Comparison of ENCODE assay signal across 25 mouse cellular contexts in the genomic region with DNA sequence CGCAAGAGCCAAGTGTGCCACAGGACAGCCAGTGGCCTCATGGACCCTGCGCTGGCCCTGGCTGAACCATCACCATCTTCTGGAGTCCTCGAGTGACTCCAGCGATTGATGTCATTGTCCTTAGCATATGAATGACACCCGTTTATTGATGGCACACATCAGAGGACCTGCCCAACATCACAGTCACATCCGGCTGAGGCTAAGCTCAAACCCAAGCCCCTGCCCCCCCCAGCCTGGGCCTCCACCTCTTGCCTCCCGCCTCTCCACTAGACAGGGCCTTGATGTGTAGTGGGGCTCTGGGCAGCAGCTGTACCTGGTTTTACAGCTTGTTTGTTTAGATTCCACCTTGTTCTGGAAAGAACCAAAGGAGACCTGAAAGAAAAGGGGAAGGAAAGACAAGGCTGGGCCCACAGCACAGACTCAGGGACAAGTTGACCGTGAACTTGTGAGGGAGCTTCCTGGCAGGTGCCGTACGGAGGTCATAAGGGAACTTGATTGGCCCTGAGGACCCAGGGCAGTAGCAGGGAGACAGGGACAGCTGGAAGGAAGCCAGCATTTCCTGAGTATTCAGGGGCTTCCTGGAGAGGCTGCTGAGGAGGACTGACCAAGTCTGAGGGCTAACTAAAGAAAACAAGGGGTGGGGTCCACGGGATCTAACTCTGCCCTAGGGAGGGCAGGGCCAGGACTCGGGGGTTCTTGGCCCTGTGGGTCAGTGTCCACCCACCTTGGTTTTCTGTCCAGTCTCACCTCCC. TPM values are rescaled to one million over a fixed set of nuclear protein-coding genes. Genes with fewer than 3 reads are reported as not detected.
DNase-seq lines count a peak whose midpoint lies in the region.
"Had no signal": no experiment of that assay in that cellular context is flagged by ENCODE, and none has a peak within 500 bp of the region (broad histone marks: within the 10 kb centered on the region; RNA-seq: fewer than 3 reads in every experiment).

No protein-coding gene starts in this region.

- DNase-seq in adrenal gland, postnatal 10 days, result peak; percentile 33
- no peak for DNase-seq in adrenal gland, postnatal 14 days
- peak; percentile 43 for DNase-seq in kidney, adult 9 months
- DNase-seq in kidney, adult 8-10 months, result no peak
- DNase-seq in CD4-positive helper T cell, adult 2 months (ENCODE audit: low read depth, low spot score), result peak; percentile 48
- DNase-seq in limb, embryonic 10.5 days (ENCODE audit: low spot score), result no peak
- no peak for DNase-seq in spleen, postnatal 36 days (ENCODE audit: low spot score in 2 of 2)
- DNase-seq in spleen, adult 18-20 months, result no peak
- DNase-seq: cerebellum, postnatal 25 days; gastrocnemius, postnatal 36 days had no signal

- H3K27ac ChIP-seq in limb, embryonic 10.5 days, result 0 out of 2 replicates have a peak overlapping the region, but pooled peaks have one; percentile 37
- H3K27ac ChIP-seq: embryonic facial prominence, embryonic 13.5 days; forebrain, embryonic 13.5 days; neural tube, embryonic 12.5 days; stomach, postnatal 0 days had no signal

- H3K4me3 ChIP-seq in limb, embryonic 10.5 days, result no peak overlapping the region
- H3K4me3 ChIP-seq: embryonic facial prominence, embryonic 13.5 days; forebrain, embryonic 13.5 days; neural tube, embryonic 12.5 days had no signal

- H3K36me3 ChIP-seq in limb, embryonic 10.5 days, result no peaks in the 10 kb centered on the region
- H3K36me3 ChIP-seq: embryonic facial prominence, embryonic 13.5 days; G1E; neural tube, embryonic 12.5 days had no signal

- no peaks in the 10 kb centered on the region for H3K9me3 ChIP-seq in limb, embryonic 10.5 days (replicated peaks)
- H3K9me3 ChIP-seq: embryonic facial prominence, embryonic 13.5 days; forebrain, embryonic 13.5 days; G1E; neural tube, embryonic 12.5 days had no signal

- 80% methylated on average over 12 of the region's 12 CpGs for WGBS in limb, embryonic 10.5 days

- H3K4me1 ChIP-seq in limb, embryonic 10.5 days, result peaks cover 50% of the 10 kb centered on the region

- H3K27me3 ChIP-seq in limb, embryonic 10.5 days (ENCODE audit: low read depth, poor library complexity, severe bottlenecking), result peaks cover 21% of the 10 kb centered on the region
- H3K27me3 ChIP-seq: embryonic facial prominence, embryonic 13.5 days; forebrain, embryonic 13.5 days; neural tube, embryonic 12.5 days had no signal

RNA-seq across cellular contexts. Expression of a gene that starts 11.3 kb away (rescaled TPM):
- total RNA-seq in adrenal gland, postnatal 10 days (2021), result 1 to 10 TPM; 1.9 to 5.6 TPM
- total RNA-seq in adrenal gland, postnatal 14 days (2021), result 2.2 and 3.5 TPM in 2 replicates
- polyA plus RNA-seq in limb, embryonic 10.5 days (2016; fragmentation: Nextera tagmentation; extraction: Ambion mirVana), result 0.09 TPM in 1 of 2 replicates, not detected in the other
- polyA plus RNA-seq: G1E had no signal

RNA-seq across cellular contexts. Expression of a gene that starts 11.6 kb away (rescaled TPM):
- total RNA-seq in adrenal gland, postnatal 10 days (2021), result 10 to 100 TPM; 16.4 to 18.2 TPM
- 17.1 and 21.3 TPM in 2 replicates for total RNA-seq in adrenal gland, postnatal 14 days (2021)
- polyA plus RNA-seq in limb, embryonic 10.5 days (2016; fragmentation: Nextera tagmentation; extraction: Ambion mirVana), result 1.8 and 1.9 TPM in 2 replicates
- total RNA-seq: G1E had no signal
- polyA plus RNA-seq: G1E had no signal

RNA-seq across cellular contexts. Expression of a gene that starts 25.4 kb away (rescaled TPM):
- not detected for total RNA-seq in adrenal gland, postnatal 10 days (2021)
- total RNA-seq in adrenal gland, postnatal 14 days (2021), result not detected in 2 replicates
- not detected in 2 replicates for polyA plus RNA-seq in limb, embryonic 10.5 days (2016; fragmentation: Nextera tagmentation; extraction: Ambion mirVana)
- total RNA-seq: adrenal gland, postnatal 36 days; G1E; layer of hippocampus, adult 18-20 months; left cerebral cortex, adult 8-10 months had no signal
- polyA plus RNA-seq: embryonic facial prominence, embryonic 13.5 days; forebrain, embryonic 13.5 days; G1E; heart, embryonic 16.5 days; hindbrain, embryonic 16.5 days; limb, embryonic 14.5 days; lung, embryonic 16.5 days; midbrain, embryonic 16.5 days; neural tube, embryonic 12.5 days; small intestine, adult 2 months; stomach, postnatal 0 days; urinary bladder, adult 2 months had no signal

RNA-seq across cellular contexts. Expression of a gene that starts 33.5 kb away (rescaled TPM):
- total RNA-seq in adrenal gland, postnatal 10 days (2021), result under 1 TPM in 1 of 2 experiments, not detected in 1; 0.67 TPM
- 0.37 TPM in 1 of 2 replicates, not detected in the other for total RNA-seq in adrenal gland, postnatal 14 days (2021)
- polyA plus RNA-seq in limb, embryonic 10.5 days (2016; fragmentation: Nextera tagmentation; extraction: Ambion mirVana), result 0.69 and 0.83 TPM in 2 replicates
- total RNA-seq: adrenal gland, postnatal 36 days; G1E; gastrocnemius, postnatal 36 days had no signal
- polyA plus RNA-seq: G1E; heart, embryonic 16.5 days; lung, embryonic 16.5 days; small intestine, adult 2 months; urinary bladder, adult 2 months had no signal

RNA-seq across cellular contexts. Expression of a gene that starts 46.9 kb away (rescaled TPM):
- not detected for total RNA-seq in adrenal gland, postnatal 10 days (2021)
- total RNA-seq in adrenal gland, postnatal 14 days (2021), result not detected in 2 replicates
- not detected in 2 replicates for polyA plus RNA-seq in limb, embryonic 10.5 days (2016; fragmentation: Nextera tagmentation; extraction: Ambion mirVana)
- total RNA-seq: adrenal gland, postnatal 36 days; G1E; gastrocnemius, postnatal 36 days; layer of hippocampus, adult 18-20 months; left cerebral cortex, adult 8-10 months had no signal
- polyA plus RNA-seq: embryonic facial prominence, embryonic 13.5 days; forebrain, embryonic 13.5 days; G1E; heart, embryonic 16.5 days; hindbrain, embryonic 16.5 days; limb, embryonic 14.5 days; lung, embryonic 16.5 days; midbrain, embryonic 16.5 days; neural tube, embryonic 12.5 days; small intestine, adult 2 months; stomach, postnatal 0 days; urinary bladder, adult 2 months had no signal

Comparison
In these comparisons a context has a peak if more than half of its experiments do, and no peak if none do; other contexts are left out.
1. DNase-seq: peak in adrenal gland, postnatal 10 days (single experiment), kidney, adult 9 months (single experiment) and CD4-positive helper T cell, adult 2 months (single experiment); none in adrenal gland, postnatal 14 days (single experiment), kidney, adult 8-10 months (0 of 2), limb, embryonic 10.5 days (single experiment), spleen, postnatal 36 days (0 of 2) and spleen, adult 18-20 months (0 of 2).